Mouse (Mus musculus) embryonic stem cell, embryonic (primary cell): Measurements from ENCODE around the gene Stfa3.
"Not testable (repeated sequence)": the region's sequence is repeated elsewhere in the genome, so short reads cannot be mapped to it uniquely, and the experiment has no call there.

Source experiments
- CTCF ChIA-PET, 4 experiments: fragments of 300-600 bp in 2 of 4; fragments of 350-600 bp in 2 of 4; sonication (Branson Sonifier 250); formaldehyde crosslinking; loops; one replicate each; lab custom pipeline; 2022; ENCODE audit warnings: inconsistent platforms in 2 of 4; lab: Charles Lee
- POLR2A ChIA-PET, 4 experiments: fragments of 300-600 bp in 2 of 4; fragments of 350-600 bp in 2 of 4; sonication (Branson Sonifier 250); formaldehyde crosslinking; loops; one replicate each; lab custom pipeline; 2022; ENCODE audit warnings: antibody characterized with exemption in 4 of 4, inconsistent platforms in 1 of 4; lab: Charles Lee

Gene Stfa3

GRCm38 (mm10) chr16:36455342-36455802 lies at the start of gene Stfa3:
Gene Stfa3, minus strand, starts transcription at chr16:36455392.
- ChIA-PET CTCF (no interaction called here), POLR2A (no interaction called here)

- ChIA-PET POLR2A (interaction anchor here in 3 of 4 experiments (0.6 to 1.2 kb wide), 3 partner anchors 8 to 229 kb away, joined by 3 to 4 read pairs (median 4); no protein-coding TSS in a partner anchor), CTCF (no interaction called here)
Observed at GRCm38 (mm10) chr16:36502286-36502685, 47.1 kb upstream of the Stfa3 start.

DNA sequence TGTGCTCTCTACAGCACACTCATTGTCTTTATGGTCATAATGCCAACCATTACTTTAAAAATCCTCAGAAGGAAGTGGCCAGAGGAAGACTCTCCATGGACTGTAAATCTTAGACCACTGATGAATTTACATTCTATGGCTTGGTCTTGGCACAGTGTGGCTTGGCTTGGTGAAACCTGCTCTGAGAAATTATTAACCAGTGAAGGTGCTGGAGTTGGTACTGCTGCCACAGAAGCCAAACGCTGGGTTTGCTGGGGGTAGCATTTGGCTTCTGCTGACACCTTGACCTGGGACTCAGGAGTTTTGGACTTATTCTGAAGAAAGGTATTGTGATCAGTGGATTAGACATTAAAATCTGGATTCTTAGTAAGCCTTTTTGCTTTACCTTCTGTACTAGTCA lies 37.2 kb upstream of the Stfa3 start:
- CTCF ChIA-PET, result no interaction called here
- POLR2A ChIA-PET, result no interaction called here

GRCm38 (mm10) chr16:36476866-36477265 lies 21.7 kb upstream of the Stfa3 start:
- POLR2A ChIA-PET, result no interaction called here
- CTCF ChIA-PET, result interaction anchor here in 2 of 4 experiments (0.6 to 0.8 kb wide), 2 partner anchors 234 to 575 kb away, joined by 3 read pairs; no protein-coding TSS in a partner anchor

DNA sequence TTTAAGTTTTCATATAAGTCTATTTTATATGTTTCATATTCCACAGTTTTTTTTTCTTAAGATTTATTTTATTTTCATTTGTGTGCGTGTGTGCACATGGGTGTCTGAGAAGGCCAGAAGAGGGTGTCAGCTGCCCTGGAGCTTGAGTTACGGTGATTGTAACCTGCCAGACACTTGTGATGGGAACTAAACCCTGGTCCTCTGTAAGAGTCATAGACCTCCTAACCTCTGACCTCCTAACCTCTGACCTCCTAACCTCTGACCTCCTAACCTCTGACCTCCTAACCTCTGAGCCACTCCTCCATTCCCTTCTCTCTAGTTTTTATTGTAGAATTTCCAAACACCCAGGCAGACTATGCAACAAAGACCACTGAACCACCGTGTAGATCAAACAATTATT lies 20.3 kb upstream of the Stfa3 start:
- POLR2A ChIA-PET, result interaction anchor here in 1 of 4 experiments (2.4 kb wide), 1 partner anchor 232 kb away, joined by 7 read pairs; no protein-coding TSS in a partner anchor
- CTCF ChIA-PET, result no interaction called here

GRCm38 (mm10) chr16:36474849-36475248 lies 19.7 kb upstream of the Stfa3 start:
- CTCF ChIA-PET, result interaction anchor here in 3 of 4 experiments (0.7 to 2.0 kb wide), 5 partner anchors 25 to 441 kb away, joined by 3 to 21 read pairs (median 3); no protein-coding TSS in a partner anchor
- POLR2A ChIA-PET, result interaction anchor here in 2 of 4 experiments (0.7 to 2.4 kb wide), 4 partner anchors 233 to 406 kb away, joined by 3 to 15 read pairs (median 8); partner anchors contain the start of gene Iqcb1 (in 1 of the 2)

DNA sequence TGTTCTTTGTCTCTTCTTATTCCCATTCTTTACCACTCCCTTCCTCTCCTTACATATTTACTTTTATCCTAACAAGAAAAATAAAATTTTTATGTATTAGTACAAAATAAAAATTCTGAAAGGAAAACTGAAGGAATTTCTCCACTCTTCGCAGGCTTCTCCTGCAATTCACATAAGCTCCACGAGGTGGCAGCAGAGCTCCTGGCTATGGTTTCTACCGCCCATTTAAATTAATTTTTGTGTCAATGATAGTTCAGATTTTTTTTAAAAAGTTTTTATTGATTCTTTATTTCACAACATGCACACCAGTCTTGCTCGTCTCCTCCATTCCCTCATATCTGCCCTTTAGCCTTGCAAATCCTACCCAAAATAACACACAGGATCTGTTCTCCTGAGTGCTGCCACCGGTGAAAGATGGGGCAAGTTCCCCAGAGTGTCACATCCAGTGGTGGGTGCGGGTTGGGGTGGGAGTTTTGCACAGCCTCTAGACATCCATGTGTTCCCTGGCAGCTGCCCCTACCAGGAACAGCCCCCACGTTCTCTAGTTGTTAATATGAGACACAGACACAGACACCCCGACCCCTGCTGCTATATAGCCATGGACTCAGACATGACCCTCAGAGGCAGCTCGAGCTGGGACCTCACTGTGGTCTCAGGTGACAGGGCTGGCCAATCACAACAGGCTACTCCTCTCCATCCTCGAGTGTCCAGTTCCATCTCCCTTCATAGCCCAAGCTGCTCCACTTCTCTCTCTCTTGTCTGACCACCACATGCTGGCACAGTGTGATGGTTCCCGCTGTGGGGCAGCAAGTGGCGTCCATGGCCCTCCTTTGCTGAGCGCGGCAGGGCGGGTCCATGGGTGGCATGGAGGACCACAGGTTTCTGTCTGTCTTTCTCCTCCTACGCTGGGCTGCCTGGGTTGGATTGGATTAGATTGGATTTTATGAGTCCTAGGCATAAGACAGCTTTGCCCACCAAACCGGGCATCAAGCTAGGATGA lies 18.3 kb upstream of the Stfa3 start:
- POLR2A ChIA-PET, result interaction anchor here in 3 of 4 experiments (0.6 to 2.4 kb wide), 7 partner anchors 234 to 535 kb away, joined by 3 to 15 read pairs (median 5); partner anchors contain the start of genes Iqcb1 (in 1 of the 3) and Parp9 (in 1 of the 3)
- CTCF ChIA-PET, result interaction anchor here (0.6 to 2.0 kb wide), 24 partner anchors 9 to 530 kb away, joined by 3 to 21 read pairs (median 4); no protein-coding TSS in a partner anchor

- ChIA-PET CTCF (interaction anchor here in 2 of 4 experiments (1.2 to 1.3 kb wide), 2 partner anchors 237 to 345 kb away, joined by 3 read pairs; no protein-coding TSS in a partner anchor), POLR2A (interaction anchor here in 1 of 4 experiments (1.0 kb wide), 1 partner anchor 930 kb away, joined by 4 read pairs; the partner anchor contains the start of gene Sema5b)
Observed at GRCm38 (mm10) chr16:36471066-36471633, 16.0 kb upstream of the Stfa3 start.

DNA sequence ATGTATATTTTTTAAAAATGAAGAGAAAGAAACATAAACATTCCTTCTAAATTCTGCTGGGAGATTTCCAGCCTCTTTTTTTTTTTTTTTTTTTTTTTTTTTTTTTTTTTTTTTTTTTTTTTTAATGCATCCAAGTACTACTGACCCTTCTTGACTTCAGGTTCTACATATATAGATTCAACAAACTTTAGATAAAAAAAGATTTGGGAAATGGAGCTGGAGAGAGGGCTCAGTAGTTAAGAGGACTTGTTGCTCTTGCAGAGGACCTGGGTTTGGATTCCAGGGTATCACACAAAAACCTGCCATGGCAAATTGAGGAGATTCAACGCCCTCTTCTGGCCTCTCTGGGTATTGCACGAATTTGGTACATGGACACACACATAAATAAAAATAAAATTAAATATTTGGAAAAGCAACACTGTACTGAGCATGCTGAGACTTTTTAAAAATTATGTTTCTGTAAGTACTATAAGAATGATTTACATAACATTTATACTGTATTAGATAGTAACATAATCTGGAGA lies 14.8 kb upstream of the Stfa3 start:
- ChIA-PET POLR2A (interaction anchor here in 3 of 4 experiments (0.6 to 1.2 kb wide), 8 partner anchors 16 to 1081 kb away, joined by 3 to 8 read pairs (median 3); no protein-coding TSS in a partner anchor), CTCF (interaction anchor here in 3 of 4 experiments (0.6 to 1.2 kb wide), 6 partner anchors 82 to 1897 kb away, joined by 4 to 5 read pairs (median 5); partner anchors contain the start of gene Kalrn (in 1 of the 3))

DNA sequence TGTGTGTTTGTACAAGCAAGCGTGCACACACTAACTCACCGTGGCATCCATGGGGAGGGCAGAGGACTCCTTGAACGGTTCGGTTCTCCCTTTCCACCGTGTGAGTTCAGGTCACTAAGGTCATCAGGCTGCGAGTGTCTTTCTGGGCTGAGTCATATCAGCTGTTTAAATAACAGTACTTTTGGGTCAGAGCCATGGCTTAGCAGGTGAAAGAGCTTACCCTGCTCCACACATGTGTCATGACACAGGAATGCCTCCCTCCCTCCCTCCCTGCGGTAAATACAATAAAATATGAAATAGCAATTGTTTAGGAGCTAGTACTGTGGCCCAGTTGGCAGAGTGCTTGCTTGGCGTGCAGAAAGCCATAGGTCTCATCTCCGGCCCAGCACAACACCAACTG lies 14.2 kb upstream of the Stfa3 start:
- CTCF ChIA-PET, result interaction anchor here in 3 of 4 experiments (0.6 to 1.2 kb wide), 7 partner anchors 81 to 1896 kb away, joined by 3 to 5 read pairs (median 5); partner anchors contain the start of gene Kalrn (in 1 of the 3)
- POLR2A ChIA-PET, result interaction anchor here in 3 of 4 experiments (0.6 to 1.2 kb wide), 4 partner anchors 237 to 693 kb away, joined by 3 to 4 read pairs (median 3); no protein-coding TSS in a partner anchor

- POLR2A ChIA-PET, result no interaction called here
- CTCF ChIA-PET, result interaction anchor here in 1 of 4 experiments (0.6 to 1.2 kb wide), 2 partner anchors 251 to 517 kb away, joined by 3 to 5 read pairs; no protein-coding TSS in a partner anchor
Observed at GRCm38 (mm10) chr16:36468862-36469261, 13.7 kb upstream of the Stfa3 start.

DNA sequence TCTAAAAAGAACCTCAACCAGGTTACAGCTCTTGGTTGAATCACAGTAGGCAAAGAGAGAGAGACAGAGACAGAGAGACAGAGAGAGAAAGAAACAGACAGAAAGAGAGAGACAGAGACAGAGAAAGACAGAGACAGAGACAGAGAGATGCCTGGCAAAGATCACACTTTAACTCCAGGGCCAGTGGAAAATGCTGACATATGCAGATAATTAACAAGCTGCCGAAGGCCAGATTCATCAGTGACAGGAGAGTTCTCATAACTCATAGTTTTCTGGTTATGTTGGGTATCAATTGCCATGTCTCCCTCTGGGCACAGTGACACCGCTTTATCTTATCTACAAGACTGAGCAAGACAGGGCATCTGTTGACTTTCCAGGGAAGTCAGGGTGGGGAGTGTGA lies 12.7 kb upstream of the Stfa3 start:
- POLR2A ChIA-PET, result no interaction called here
- CTCF ChIA-PET, result no interaction called here

- ChIA-PET POLR2A (no interaction called here), CTCF (no interaction called here)
Observed at GRCm38 (mm10) chr16:36465436-36465835, 10.2 kb upstream of the Stfa3 start.

DNA sequence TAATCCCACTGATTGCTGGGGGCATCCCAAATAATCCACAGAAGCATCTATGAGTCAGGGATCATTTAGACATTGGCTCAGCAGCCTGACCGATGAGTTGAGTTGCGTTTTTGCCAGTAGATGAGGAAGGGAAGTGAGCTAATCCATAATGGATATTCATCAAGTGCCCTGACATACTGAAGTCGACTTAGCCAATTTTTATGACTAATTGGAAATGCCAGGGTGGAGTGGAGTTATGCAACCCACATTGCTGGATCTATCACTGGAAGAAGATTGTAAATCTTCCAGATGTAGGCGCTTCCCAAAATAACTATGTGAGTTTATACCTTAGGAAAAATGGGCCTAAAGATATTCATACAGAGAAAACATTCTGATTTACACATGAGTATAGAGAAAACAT lies 8.9 kb upstream of the Stfa3 start:
- CTCF ChIA-PET, result no interaction called here
- POLR2A ChIA-PET, result no interaction called here

- POLR2A ChIA-PET, result no interaction called here
- CTCF ChIA-PET, result no interaction called here
Observed at GRCm38 (mm10) chr16:36460426-36460825, 5.2 kb upstream of the Stfa3 start.

DNA sequence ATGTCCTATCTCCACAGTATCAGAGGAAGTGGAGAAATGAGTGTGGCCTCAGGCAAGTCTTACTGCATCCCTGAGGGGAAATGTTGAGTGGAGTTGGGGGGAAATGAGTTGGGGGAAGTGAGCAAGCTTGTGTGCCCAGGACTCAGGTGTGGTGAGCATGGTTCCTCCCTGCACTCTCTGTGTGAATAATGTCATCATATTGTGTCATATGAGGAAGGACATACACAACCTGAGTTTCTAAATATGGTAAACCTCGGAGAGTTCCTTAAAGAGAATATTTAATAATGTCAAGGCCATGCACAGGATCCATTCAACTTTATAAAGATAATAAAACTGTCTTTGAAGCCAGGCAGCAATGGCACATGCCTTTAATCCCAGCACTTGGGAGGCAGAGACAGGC lies 34.2 kb downstream of the Stfa3 start:
- POLR2A ChIA-PET, CTCF ChIA-PET: not testable (repeated sequence)

DNA sequence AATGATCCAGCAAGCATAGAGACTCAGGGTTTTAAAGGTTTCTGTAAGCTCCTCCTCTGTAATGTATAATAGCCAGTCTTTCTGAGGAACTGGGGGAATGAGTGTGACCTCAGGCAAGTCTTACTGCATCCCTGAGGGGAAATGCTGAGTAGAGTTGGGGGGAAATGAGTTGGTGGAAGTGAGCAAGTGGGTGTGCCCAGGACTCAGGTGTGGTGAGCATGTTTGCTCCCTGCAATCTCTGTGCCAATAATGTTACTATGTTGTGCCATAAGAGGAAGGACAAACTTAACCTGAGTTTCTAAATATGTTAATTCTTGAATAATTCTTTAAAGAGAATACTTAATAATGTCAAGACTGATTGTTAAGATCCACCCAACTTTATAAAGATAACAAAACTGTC lies 46.8 kb downstream of the Stfa3 start, which contains the start of gene Stfa2:
Stfa2 (minus strand) TSS at position 101 of the 400 bp plus-strand sequence.
- POLR2A ChIA-PET, result no interaction called here
- CTCF ChIA-PET, result no interaction called here
